Mouse (Mus musculus) liver, adult 2 months (tissue): ENCODE results near the gene Zfp64. TPM values are rescaled to one million over a fixed set of nuclear protein-coding genes. Genes with fewer than 3 reads are reported as not detected.

Experiments used
- DNase-seq: peaks from one replicate; pipeline ENCODE4 v3.0.0-alpha.2; 2011; ENCODE audit warnings: low read depth, low spot score; ENCODE audit errors: extremely low read depth
- H3K27ac ChIP-seq: fragments of 200-500 bp; replicated peaks from 2 replicates; pipeline ENCODE4 v1.5.1; 2012; ENCODE audit warnings: low read depth, mild to moderate bottlenecking, control low read depth, inconsistent platforms, low read length; ENCODE audit not compliant: insufficient read depth
- H3K27me3 ChIP-seq: fragments of 200-500 bp; 2 replicates; pipeline ENCODE4 v1.6.1; 2012; ENCODE audit warnings: mild to moderate bottlenecking, moderate library complexity, low read length, inconsistent platforms; ENCODE audit not compliant: control insufficient read depth, insufficient read depth
- H3K36me3 ChIP-seq: fragments of 200-500 bp; 2 replicates; pipeline ENCODE4 v1.6.1; 2012; ENCODE audit warnings: low read length, inconsistent platforms; ENCODE audit not compliant: control insufficient read depth, insufficient read depth
- H3K4me1 ChIP-seq: fragments of 200-500 bp; 2 replicates; pipeline ENCODE4 v1.6.1; 2011; ENCODE audit warnings: low read length; ENCODE audit not compliant: control insufficient read depth, insufficient read depth
- H3K4me3 ChIP-seq: fragments of 200-500 bp; 2 replicates; pipeline ENCODE4 v1.5.1; 2011; ENCODE audit warnings: low read depth, mild to moderate bottlenecking, control low read depth, low read length, moderate library complexity; ENCODE audit not compliant: insufficient read depth
- H3K79me2 ChIP-seq: fragments of 200-500 bp; 2 replicates; pipeline ENCODE4 v1.6.1; 2012; ENCODE audit warnings: inconsistent platforms, mild to moderate bottlenecking, low read length, moderate library complexity; ENCODE audit not compliant: control insufficient read depth, insufficient read depth
- H3K9ac ChIP-seq: fragments of 200-500 bp; 2 replicates; pipeline ENCODE4 v1.6.1; 2012; ENCODE audit warnings: low read depth, mild to moderate bottlenecking, control low read depth, inconsistent platforms, low read length
- CTCF ChIP-seq: fragments of 200-500 bp; IDR thresholded peaks from 2 replicates; pipeline ENCODE4 v1.5.1; 2011; ENCODE audit warnings: low read depth, low read length, control low read depth
- POLR2A ChIP-seq: fragments of 200-500 bp; IDR thresholded peaks from 2 replicates; pipeline ENCODE4 v1.6.1; 2011; ENCODE audit warnings: low read length, control low read depth; ENCODE audit not compliant: insufficient read depth; ENCODE audit errors: extremely low read depth
- WGBS: fragments of 180-500 bp; shearing (Covaris S2); methylation state at CpG from one replicate; pipeline ENCODE4 v1.1.7; 2018; 5-methylcytosine and 5-hydroxymethylcytosine counted together
- polyA plus RNA-seq: library from polyadenylated mRNA; depleted of rRNA; stranded (reverse); fragments of >200 nt; gene quantifications from 2 replicates; pipeline ENCODE4 v1.2.3, GENCODE M21; 2012
- total RNA-seq: library from RNA; depleted of rRNA; stranded (reverse); fragments of >200 nt; gene quantifications from 2 replicates; pipeline ENCODE4 v1.2.3, GENCODE M21; 2014

Gene Zfp64
- total and polyA plus RNA-seq, 2 experiments, result 5.6 to 14.3 TPM

GRCm38 (mm10) chr2:168944011-168944410, 11.4 kb downstream of the Zfp64 start:
- peaks cover 21% of the 10 kb centered on the region for H3K36me3 ChIP-seq
- no peaks in the 10 kb centered on the region for H3K4me1 ChIP-seq
- no peak overlapping the region for H3K27ac ChIP-seq
- peaks cover 2% of the 10 kb centered on the region for H3K79me2 ChIP-seq
- WGBS, result 95% methylated on average over 4 of the region's 4 CpGs
- no peak overlapping the region for H3K9ac ChIP-seq
- no peaks in the 10 kb centered on the region for H3K27me3 ChIP-seq
- TF ChIP-seq CTCF, result no peak
- TF ChIP-seq POLR2A, result no peak
- no peak for DNase-seq
- H3K4me3 ChIP-seq, result no peak overlapping the region

GRCm38 (mm10) chr2:168939941-168940340, 15.4 kb downstream of the Zfp64 start:
- Histone ChIP-seq H3K4me1 (no peaks in the 10 kb centered on the region), H3K36me3 (peaks cover 37% of the 10 kb centered on the region), H3K27ac (no peak overlapping the region), H3K9ac (no peak overlapping the region), H3K4me3 (no peak overlapping the region), H3K79me2 (no peaks in the 10 kb centered on the region; the same call in 1 of the 2 replicates), H3K27me3 (no peaks in the 10 kb centered on the region)
- no peak for TF ChIP-seq POLR2A
- no peak for TF ChIP-seq CTCF
- DNase-seq, result no peak
- WGBS, result 97% methylated on average over 8 of the region's 8 CpGs

- 95% methylated on average over 10 of the region's 10 CpGs for WGBS
- peaks cover 38% of the 10 kb centered on the region for H3K36me3 ChIP-seq
- no peaks in the 10 kb centered on the region for H3K4me1 ChIP-seq
Measured at GRCm38 (mm10) chr2:168939261-168939933, 16.0 kb downstream of the Zfp64 start.

DNA sequence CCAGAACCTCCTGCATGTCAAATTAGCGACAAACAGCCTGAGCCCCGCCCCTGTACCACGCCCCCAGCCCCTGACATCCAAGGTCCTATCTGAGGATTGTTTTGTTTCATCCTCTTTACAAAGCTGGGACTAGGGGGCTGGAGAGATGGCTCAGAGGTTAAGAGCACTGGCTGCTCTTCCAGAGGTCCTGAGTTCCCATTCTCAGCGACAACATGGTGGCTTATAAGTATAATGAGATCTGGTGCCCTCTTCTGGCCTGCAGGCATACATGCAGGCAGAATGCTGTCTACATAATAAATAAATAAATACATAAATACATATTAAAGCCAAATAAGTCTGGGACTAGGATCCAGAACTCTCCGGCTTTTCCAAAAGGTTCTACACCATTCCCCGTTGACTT, 18.5 kb downstream of the Zfp64 start:
- peaks cover 42% of the 10 kb centered on the region for H3K36me3 ChIP-seq
- 98% methylated on average over 6 of the region's 6 CpGs for WGBS

More at GRCm38 (mm10) chr2:168939261-168939933, 16.0 kb downstream of the Zfp64 start:
- Histone ChIP-seq H3K27ac (no peak overlapping the region), H3K79me2 (no peaks in the 10 kb centered on the region; the same call in 1 of the 2 replicates), H3K9ac (no peak overlapping the region), H3K4me3 (no peak overlapping the region), H3K27me3 (no peaks in the 10 kb centered on the region)
- DNase-seq, result no peak
- no peak for TF ChIP-seq CTCF
- no peak for TF ChIP-seq POLR2A

GRCm38 (mm10) chr2:168935165-168935564, 20.2 kb downstream of the Zfp64 start:
- Histone ChIP-seq H3K4me3 (no peak overlapping the region), H3K4me1 (no peaks in the 10 kb centered on the region), H3K27me3 (no peaks in the 10 kb centered on the region), H3K9ac (no peak overlapping the region), H3K36me3 (peaks cover 45% of the 10 kb centered on the region), H3K27ac (no peak overlapping the region), H3K79me2 (no peaks in the 10 kb centered on the region)
- TF ChIP-seq CTCF (no peak), POLR2A (no peak)
- DNase-seq, result no peak
- whole genome bisulfite sequencing, result 96% methylated on average over 35 of the region's 35 CpGs

More for the DNA sequence above, 18.5 kb downstream of the Zfp64 start:
- H3K27me3 ChIP-seq, result no peaks in the 10 kb centered on the region
- no peaks in the 10 kb centered on the region; the same call in 1 of the 2 replicates for H3K79me2 ChIP-seq
- H3K4me1 ChIP-seq, result no peaks in the 10 kb centered on the region
- no peak overlapping the region for H3K4me3 ChIP-seq
- TF ChIP-seq CTCF, result no peak
- no peak for TF ChIP-seq POLR2A
- no peak overlapping the region for H3K27ac ChIP-seq
- no peak for DNase-seq
- no peak overlapping the region for H3K9ac ChIP-seq

DNA sequence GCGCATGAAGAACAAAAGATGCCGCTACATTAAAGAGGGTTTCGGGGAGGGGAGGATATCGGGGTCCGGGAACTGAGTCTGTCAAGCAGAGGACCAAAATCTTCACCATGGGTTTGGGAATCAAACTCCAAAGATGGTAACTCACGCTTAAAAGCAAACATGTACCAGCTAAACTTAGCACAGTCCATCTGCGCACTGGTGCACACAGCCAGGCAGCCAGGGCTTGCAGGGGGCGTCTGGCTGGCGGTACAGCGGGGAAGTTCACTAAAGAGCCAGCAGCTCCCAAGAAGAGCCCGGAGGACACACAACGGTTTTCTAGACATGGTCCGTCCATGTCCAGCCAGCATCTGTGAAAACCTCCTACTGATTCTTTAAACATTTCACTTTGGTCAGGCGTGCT, 23.7 kb downstream of the Zfp64 start:
- H3K36me3 ChIP-seq, result peaks cover 33% of the 10 kb centered on the region
- WGBS, result 96% methylated on average over 14 of the region's 14 CpGs

More for the DNA sequence above, 23.7 kb downstream of the Zfp64 start:
- Histone ChIP-seq H3K27me3 (no peaks in the 10 kb centered on the region), H3K27ac (no peak overlapping the region), H3K4me1 (no peaks in the 10 kb centered on the region), H3K79me2 (no peaks in the 10 kb centered on the region), H3K4me3 (no peak overlapping the region), H3K9ac (no peak overlapping the region)
- DNase-seq, result no peak
- TF ChIP-seq POLR2A (no peak), CTCF (no peak)
